Mouse (Mus musculus): ENCODE measurements around the gene Pum1.
"Not testable (repeated sequence)": the region's sequence is repeated elsewhere in the genome, so short reads cannot be mapped to it uniquely, and the experiment has no call there.

Pum1 gene

DNA sequence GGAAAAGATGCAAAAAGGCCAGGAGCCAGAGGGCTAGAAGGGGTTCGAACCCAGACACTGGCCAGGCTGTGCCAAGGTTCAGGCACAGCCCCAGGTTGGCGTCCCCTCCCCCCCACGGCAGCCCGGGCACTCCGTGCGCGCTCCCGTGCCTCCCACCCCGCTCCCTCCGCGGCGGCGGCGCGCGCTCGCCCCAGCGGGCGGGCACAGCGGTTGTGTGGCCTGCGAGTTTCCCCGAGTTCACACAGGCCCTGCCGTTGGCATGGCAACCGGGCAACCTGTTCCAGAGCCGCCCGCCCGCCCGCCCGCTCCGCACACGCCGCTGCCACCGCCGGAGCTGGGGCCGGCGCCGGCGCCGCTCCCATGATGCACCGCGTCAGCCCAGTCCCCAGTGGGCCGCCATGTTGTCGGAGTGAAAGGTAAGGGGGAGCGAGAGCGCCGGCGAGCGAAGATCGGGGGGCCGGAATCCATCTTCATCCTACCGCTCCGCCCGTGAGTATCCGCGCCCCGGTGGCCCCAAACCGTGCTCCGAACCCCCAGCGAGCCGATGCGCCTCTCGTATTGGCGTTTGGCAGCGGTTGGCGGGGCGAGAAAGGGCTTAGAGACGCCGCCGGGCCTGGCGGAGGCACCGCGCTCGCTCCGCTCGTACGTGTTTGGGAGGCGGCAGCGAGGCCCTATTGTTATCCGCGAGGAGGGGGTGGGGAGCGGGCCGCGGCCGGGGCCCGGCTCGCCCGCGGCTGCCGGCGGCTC, at the start of gene Pum1:
Gene Pum1 (plus strand): TSS at position 343 of the 747 bp plus-strand sequence.
- peak; percentile 89 for DNase-seq (ENCODE audit: low read depth, low spot score)

DNA sequence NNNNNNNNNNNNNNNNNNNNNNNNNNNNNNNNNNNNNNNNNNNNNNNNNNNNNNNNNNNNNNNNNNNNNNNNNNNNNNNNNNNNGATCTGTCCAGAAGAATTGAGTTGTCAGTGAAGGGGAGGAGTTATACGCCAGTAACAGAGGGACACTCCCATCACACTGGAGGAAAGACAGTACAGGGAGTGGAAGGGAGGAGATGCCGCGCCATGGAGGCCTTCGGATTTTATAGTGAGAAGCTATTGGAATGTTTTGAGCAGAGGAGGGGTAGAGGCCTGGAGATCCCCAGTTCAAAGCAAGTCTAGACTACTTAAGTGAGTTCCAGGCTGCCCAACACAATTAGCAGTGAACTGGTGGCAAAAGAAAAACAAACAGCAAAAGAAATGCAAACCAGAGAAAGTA, 33.7 kb upstream of the Pum1 start:
- no peak for DNase-seq (ENCODE audit: low read depth, low spot score)

DNA sequence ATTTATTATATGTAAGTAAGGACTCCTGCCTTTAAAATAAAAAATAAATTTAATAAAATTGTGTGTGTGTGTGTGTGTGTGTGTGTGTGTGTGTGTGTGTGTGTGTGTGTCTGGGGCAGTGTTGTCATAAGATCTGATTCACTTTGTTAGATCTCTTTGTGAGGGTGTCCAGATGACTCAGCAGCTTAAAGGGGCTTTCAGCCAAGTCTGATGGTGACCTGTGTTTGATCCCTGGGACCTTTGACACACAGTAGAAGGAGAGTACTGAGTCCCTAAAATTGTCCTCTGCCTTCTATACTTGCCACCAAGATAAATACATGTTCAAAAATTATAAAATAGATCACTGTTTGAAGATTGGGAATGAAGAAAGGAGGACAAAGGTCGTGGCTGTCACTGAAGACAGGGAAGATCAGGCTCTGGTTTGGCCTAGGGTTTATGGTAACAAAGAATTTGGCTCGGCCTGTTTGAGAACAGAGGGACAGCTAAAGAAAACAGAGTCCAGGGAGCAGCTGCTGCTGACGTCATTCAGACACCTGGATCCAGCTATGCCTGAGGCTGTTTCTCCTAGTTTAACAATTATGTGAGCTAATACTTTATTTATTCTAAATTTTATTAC, 32.8 kb upstream of the Pum1 start:
- no peak for DNase-seq (ENCODE audit: low read depth, low spot score)

- not testable (repeated sequence) for DNase-seq (ENCODE audit: low read depth, low spot score)
Measured at GRCm38 (mm10) chr4:130635076-130635475, 28.0 kb upstream of the Pum1 start.

GRCm38 (mm10) chr4:130636761-130637160, 26.4 kb upstream of the Pum1 start:
- DNase-seq (ENCODE audit: low read depth, low spot score): no peak

GRCm38 (mm10) chr4:130637488-130638422, 25.4 kb upstream of the Pum1 start:
- no peak for DNase-seq (ENCODE audit: low read depth, low spot score)

- no peak for DNase-seq (ENCODE audit: low read depth, low spot score)
Measured at GRCm38 (mm10) chr4:130640031-130640717, 22.9 kb upstream of the Pum1 start.

DNA sequence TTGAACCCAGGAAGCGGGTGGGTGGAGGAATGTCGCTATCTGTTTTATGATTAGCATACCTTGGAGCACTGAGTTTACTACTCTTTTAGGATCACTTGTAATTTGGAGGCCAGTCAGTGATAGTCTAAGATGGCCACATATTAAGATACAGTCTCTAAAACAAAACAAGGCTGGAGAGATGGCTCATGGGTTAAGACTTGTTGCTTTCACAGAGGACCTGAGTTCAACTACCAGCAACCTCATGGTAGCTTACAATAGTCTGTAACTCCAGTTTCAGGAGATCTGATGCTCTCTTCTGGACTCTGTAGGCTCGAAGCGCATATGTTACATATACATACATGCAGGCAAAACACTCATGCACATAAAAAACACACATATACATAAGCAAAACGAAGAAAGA, 20.7 kb upstream of the Pum1 start:
- no peak for DNase-seq (ENCODE audit: low read depth, low spot score)

DNA sequence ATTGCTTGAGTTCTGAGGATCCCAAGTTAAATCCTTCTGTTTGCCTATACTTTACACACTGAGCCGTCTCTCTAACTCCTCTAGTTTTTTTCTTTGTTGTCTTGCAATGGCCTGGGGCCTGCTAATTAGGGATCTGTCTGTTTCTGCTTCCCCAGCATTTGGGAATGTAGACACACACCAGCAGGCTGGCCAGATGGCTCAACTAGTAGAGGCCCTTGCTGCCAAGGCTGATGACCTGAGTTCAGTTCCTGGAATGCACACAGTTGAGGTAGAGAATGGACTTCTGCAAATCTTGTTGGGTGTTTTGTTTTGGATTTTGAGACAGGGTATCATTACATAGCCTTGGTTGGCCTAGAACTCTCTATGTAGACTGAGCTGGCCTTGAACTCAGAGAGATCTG, 17.7 kb upstream of the Pum1 start:
- DNase-seq (ENCODE audit: low read depth, low spot score): no peak

- no peak for DNase-seq (ENCODE audit: low read depth, low spot score)
Measured at GRCm38 (mm10) chr4:130651286-130651685, 11.8 kb upstream of the Pum1 start.

DNA sequence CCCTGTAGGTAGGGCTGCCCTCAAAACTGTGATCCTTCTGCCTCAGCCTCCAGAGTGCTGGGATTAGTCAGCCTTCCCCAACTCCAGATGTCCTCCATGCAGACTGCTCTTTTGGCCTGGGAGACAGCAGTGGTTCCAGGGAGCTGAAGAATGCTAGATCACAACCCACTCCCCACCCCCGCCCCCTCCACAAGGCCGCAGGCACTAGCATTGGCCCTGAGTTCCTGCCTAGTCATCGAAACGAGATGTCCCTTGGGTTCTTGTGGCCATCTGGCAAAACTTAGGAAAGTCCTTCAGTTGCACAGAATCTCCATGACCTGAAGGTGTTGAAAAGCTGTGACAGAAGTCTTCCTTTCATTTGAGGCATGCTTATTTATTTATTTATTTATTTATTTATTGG, 10.6 kb upstream of the Pum1 start:
- DNase-seq (ENCODE audit: low read depth, low spot score): no peak

GRCm38 (mm10) chr4:130657820-130658565, 5.1 kb upstream of the Pum1 start:
- no peak for DNase-seq (ENCODE audit: low read depth, low spot score)

DNA sequence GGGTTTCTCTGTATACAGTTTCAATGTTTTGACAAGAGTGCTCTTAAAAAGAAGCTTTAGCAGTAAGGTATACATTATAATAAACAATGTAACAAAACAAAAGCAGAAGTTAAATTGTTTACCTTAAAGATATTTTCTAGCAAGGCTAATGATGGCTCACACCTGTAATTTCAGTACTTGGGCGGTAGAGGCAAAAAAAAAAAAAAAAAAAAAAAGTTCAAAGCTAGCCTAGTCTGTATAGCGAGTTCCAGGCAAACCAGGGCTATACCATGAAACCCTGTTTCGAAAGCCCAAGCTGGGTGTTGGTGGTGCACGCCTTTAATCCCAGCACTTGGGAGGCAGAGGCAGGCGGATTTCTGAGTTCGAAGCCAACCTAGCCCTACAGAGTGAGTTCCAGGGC, 3.7 kb upstream of the Pum1 start:
- no peak for DNase-seq (ENCODE audit: low read depth, low spot score)

DNA sequence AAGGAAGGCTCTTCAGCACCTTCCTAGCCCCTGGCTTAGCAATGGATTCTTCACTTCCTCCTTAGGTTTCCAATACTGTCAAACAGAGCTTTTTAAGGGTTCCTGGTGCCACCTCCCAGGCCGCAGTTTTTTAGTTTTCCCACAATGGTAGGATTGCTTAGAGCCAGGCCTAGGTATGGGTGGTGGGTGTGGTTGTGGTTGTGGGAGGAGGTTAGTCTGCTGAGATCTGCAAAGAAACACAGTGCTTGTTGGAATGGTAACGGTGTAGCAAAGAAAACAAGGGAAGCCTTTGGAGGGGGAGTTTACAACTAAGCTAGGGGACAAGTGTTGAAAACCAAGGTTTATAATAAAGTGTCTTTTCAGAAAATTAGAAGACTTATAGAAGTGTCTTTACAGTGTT, 3.0 kb upstream of the Pum1 start:
- DNase-seq (ENCODE audit: low read depth, low spot score): no peak

DNA sequence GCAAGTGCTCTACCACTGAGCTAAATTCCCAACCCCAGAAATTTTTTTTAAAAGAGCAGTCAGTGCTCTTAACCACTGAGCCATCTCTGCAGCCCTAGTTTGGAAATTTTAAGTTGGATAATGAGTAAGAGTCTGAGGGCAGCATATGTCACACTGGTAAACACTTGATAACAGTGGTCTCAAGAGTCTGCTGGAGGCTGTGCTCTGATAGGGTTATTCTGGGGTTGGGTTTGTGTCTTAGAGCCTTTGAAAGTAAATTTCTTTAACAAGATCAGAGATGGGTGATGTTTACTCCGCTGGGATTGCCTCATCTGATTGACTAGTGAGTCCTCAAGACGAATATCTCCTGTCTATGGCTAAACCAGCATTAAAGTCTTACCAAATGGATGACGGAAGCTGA, 2.0 kb upstream of the Pum1 start:
- DNase-seq (ENCODE audit: low read depth, low spot score): no peak

- DNase-seq (ENCODE audit: low read depth, low spot score): not testable (repeated sequence)
Measured at GRCm38 (mm10) chr4:130662305-130662704, 816 bp upstream of the Pum1 start.

DNA sequence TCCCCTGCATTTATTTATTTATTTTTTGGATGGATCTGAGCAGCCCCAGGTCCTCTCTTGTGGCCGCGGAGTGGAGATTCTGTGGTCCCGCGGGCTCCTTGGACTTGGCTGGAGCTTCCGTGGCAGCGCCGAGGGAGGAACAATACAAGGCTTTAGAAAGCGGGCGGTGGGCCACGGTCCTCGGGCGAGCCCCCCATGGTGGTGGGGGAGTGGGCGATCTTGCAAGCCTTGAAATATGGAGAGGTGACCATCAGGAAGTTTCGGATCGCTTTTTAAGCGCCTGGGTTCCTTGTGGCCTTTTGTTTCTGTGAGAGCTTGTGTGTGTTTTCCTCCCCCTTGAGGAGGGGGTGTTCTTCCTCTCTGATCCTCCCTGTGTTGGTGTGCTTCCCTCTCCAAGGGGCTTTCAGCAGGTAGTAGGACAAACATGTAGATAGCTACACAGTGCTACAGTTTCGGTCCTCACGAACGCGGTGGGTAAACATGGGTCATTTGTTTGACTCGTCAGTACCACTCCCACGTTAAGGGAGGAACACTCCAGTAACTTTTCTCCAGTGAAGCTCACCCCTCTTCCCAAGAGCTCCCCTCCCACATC, 785 bp downstream of the Pum1 start:
- no peak for DNase-seq (ENCODE audit: low read depth, low spot score)

- no peak for DNase-seq (ENCODE audit: low read depth, low spot score)
Measured at GRCm38 (mm10) chr4:130664414-130665029, 1.4 kb downstream of the Pum1 start.

DNA sequence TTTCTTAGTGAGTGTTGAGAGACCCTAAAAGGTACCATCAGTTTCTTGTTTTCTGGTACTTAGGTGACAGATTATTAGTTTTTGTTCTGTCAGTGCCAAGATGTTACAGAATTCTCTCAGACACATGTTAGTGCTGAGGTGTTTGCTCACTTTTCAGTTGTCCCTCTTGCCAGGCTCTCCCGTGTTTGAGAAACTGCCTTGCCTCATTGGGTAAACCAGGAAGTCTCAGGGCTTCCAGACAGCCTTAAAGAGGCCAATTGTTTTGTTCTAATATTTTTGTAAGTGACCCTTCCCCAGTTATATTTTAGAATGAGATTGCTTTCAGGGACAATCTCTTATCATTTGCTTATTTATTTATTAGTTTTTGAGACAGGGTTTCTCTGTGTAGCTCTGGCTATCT, 2.1 kb downstream of the Pum1 start:
- no peak for DNase-seq (ENCODE audit: low read depth, low spot score)

DNA sequence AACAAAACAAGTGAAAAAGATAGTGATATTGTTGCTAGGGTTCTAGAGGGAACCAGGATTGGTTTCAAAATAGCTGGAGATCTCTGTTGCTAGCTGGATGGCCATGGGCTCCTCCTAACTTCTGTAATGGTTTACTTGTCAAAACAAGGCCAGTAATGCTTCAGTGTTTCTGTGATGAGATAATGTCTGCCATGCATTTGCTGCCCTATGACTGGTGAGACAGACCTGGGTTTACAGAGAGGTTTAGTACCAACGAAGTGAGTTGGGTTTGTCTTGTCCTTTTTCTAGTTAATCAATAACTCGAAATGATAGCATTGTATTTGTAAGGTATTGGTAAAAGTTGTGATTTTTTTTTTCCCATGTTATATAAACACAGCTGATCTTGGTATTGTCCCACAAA, 4.6 kb downstream of the Pum1 start:
- no peak for DNase-seq (ENCODE audit: low read depth, low spot score)

Data from telencephalon, adult 2 months (tissue).